Mouse (Mus musculus) adrenal gland, adult 8-10 months (tissue): Measurements from ENCODE around the gene Mrpl43. TPM values are rescaled to one million over a fixed set of nuclear protein-coding genes. Genes with fewer than 3 reads are reported as not detected.

Experiments used
- DNase-seq: peaks from one replicate; pipeline ENCODE4 v3.0.0; 2022
- total RNA-seq, 4 experiments: library from RNA; stranded (reverse); gene quantifications; 2 replicates each; pipeline ENCODE4 v1.2.4; 2022

Mrpl43 gene
- total RNA-seq, 4 experiments from 2014 or later = 44.2 to 57.9 (median 48.4) TPM

DNA sequence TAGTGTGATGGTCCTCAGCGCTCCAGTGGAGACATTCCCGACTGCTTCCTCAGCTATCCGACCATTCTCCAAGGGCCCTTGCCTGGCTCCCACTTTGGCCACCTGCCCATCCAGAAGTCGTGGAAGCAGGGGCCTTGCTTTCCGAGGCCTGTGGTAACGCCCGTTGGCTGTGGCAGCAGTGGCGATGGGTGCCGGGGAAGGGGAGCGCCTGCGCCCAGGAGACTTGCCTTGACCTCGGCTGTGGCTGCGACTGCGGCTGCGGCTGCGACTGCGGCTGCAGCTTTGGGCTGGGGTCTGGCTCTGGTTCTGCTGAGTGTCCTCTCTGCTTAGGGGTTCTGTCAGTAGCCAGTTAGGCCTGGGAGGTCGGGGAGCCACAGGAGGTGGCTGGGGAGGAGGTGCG is 22.5 kb upstream of the Mrpl43 start:
- no peak for DNase-seq

DNA sequence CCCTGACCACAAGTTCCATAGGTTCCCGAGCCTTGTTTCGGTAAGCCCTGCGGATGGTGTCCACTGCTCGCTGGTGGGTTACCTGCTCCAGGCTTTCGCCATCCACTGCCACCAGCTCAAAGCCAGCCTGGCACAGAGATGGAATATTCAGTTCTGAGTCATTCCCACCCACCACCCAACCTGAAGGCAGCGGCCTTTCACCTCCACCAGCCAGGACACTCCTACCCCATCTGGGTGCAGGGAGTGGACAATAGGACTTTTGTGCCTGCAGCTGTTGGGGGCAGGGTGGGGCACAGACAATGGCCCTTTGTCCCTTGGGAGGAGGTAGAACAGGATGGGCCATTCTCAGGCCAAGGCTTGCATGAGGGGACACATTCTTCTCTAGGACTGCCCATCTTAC is 21.6 kb upstream of the Mrpl43 start:
- DNase-seq = no peak

DNA sequence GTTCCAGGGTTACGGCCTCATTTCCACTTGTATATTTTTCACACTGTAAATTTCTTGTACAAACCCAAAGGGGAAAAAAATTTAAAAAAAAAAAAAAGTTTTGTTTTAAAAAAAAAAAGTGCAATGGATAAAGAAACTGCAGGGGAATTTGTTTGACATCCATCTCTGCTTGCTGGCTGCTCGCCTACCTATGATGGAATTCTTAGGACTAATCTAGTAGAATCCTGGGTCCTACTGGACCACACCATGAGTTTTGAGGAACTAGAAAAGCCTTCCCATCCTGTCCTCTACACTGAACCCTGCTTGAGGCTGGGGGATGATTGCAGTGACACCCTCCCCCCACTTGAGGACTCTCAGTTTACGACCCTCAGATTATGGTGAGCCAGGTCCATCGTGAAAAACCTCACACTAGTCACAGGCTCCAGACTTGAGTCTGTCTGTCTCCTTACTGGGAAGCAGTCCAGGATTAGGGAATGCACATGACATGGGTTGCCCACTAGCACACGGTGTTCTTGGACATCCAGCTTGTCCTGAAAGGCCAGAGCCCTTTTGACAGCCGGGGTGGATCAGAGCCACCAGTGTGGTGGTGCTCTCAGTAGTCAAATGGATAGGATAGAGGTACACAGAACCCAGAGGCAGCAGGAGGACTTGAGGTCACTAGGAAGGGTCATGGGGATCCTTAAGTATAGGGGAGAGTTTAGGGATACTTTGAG is 20.9 kb upstream of the Mrpl43 start:
- DNase-seq = no peak

DNA sequence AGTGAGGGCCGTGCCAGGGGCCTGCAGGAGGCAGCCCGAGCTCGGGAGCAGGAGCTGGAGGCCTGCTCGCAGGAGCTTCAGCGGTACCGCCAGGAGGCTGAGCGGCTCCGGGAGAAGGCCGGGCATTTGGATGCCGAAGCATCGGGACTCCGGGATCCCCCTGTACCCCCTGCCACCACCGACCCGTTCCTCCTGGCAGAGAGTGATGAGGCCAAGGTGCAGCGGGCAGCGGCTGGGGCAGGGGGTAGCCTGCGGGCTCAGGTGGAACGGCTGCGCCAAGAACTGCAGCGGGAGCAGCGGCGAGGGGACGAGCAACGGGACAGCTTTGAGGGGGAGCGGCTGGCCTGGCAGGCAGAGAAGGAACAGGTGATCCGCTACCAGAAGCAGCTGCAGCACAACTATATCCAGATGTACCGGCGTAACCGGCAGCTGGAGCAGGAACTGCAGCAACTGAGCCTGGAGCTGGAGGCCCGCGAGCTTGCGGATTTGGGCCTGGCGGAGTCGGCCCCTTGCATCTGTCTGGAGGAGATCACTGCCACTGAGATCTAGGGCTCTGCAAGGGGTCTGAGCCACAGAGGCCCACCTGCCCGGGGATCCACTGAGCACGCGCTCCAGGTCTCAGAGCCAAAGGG is 19.8 kb upstream of the Mrpl43 start:
- no peak for DNase-seq

DNA sequence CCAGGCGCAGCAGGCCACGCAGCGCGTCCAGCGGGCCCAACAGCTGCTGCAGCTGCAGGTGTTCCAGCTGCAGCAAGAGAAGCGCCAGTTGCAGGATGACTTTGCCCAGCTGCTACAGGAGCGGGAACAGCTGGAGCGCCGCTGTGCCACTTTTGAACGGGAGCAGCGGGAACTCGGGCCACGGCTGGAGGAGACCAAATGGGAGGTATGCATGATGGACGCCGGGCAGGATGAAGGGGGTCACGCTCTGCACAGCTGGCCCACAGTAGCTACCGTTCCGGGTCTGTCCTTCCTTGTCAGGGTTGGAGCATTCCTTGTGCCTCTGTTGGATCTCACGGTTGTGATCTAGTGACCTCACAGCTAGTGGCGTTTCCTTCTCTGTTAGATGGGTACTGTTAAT is 18.5 kb upstream of the Mrpl43 start:
- no peak for DNase-seq

DNA sequence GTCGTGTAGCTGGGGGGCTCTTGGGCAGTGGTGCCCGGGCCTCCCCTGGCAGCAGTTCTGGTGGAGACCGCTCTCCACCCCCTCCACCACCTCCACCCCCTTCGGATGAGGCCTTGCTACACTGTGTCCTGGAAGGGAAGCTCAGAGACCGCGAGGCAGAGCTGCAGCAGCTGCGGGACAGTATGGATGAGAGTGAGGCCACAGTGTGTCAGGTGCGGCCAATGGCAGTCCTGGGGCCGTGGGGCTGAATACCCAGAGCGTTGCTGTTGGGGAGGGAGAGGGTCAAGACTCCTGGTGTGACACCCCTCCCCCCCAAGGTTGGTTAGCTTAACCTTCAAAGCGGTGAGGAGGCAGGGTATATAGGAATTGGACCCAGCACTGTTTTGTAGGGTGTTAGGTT is 17.8 kb upstream of the Mrpl43 start:
- DNase-seq = no peak

DNA sequence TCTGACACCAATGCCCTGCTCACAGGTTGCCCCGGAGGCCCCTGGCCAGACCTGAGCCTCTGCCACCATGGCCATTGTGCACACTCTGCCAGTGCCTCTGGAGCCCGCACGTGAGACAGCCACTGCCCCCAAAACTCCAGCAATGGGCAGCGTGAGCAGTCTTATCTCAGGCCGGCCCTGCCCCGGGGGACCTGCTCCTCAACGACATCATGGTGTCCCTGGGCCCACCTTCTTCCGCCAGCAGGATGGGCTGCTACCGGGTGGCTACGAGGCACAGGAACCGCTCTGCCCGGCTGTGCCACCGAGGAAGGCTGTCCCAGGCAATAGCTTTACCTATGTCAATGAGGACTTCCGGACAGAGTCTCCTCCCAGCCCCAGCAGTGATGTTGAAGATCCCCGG is 15.1 kb upstream of the Mrpl43 start:
- no peak for DNase-seq

DNA sequence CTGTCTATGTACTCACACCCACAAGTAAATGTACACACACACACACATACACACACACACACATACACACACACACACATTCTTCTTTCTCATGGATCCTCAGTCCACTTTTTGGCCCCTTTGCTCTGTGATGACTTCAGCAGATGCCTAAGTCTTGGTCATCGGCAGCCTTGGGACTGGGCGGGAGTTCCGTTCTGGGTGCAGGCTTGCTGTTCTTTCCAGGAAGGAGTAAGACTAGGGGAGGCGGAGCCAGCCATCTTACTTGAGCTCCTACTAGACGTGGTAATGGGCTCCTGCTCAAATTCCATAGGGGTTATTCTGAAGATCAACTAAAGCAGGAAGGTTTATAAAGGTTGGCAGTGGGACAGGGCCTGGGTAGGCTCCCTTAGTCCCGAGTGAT is 14.1 kb upstream of the Mrpl43 start:
- peak; percentile 76 for DNase-seq

DNA sequence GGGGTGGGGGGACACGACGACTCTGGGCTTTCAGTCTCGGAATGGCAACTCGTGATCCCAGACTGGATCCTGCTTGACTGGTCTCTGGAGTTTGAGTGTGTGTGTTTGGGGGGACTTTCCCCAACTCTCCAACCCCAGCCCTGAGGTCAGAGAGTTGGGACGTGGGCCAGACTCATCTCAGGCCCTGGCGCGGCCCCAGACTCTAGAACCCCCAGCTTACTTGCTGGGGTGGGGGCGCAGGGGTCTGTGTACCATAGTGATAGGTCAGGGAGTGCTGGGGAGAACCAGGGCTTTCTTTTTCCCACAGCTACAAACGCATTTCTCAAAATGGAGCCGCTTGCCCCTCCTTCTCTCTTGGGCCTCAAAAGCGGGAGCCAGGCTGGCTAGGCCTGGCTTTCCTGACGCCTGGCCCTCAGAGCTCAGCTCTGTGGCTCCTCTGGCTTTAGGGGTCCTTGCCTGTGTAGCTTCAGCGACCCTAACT is 12.1 kb upstream of the Mrpl43 start:
- no peak for DNase-seq

DNA sequence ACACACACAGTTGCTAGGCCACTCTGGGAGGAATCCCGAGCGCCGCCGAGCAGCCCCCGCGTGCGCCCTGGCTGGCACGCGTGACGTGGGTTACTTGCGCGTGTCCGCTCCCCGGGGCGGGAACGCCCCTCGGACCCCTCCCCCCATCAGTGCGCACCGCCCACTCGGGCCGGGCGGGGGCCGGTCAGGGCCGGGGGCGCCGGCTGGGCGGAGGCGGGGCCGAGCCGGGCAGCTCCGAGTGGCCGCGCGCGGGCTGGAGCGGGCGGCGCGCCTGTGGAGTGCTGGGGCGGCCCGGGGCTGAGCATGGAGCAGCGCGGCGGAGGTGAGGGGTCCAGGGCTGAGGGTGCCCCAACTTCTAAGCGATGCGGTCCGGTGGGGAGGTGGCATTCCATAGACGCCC is 11.7 kb upstream of the Mrpl43 start:
- DNase-seq = peak; percentile 88

DNA sequence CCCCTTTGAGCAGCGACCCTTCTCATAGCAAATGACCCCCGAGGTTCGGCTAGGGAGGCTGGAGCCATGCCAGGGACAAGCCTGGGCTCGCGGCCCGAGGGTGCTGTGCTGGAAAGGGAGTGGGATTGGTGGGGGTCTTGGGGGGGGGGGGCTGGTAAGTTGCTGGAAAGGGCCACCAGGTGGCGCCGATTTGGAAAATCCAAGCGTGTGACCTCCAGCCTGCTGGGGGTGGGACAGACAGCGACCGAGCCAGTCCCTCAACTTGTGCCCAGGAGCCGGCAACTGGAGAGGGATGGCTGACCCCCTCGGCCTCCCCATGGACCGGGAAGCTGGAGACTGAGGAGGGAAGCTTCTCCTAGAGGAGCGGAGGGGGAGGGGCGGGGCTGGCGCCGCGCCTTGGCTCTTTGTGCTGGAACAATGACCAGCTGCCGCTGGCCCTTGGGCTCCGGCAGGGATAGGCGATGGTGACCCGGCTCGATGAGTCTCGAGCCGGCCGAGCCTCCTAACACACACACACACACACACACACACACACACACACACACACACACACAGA is 11.1 kb upstream of the Mrpl43 start:
- DNase-seq = peak; percentile 82

DNA sequence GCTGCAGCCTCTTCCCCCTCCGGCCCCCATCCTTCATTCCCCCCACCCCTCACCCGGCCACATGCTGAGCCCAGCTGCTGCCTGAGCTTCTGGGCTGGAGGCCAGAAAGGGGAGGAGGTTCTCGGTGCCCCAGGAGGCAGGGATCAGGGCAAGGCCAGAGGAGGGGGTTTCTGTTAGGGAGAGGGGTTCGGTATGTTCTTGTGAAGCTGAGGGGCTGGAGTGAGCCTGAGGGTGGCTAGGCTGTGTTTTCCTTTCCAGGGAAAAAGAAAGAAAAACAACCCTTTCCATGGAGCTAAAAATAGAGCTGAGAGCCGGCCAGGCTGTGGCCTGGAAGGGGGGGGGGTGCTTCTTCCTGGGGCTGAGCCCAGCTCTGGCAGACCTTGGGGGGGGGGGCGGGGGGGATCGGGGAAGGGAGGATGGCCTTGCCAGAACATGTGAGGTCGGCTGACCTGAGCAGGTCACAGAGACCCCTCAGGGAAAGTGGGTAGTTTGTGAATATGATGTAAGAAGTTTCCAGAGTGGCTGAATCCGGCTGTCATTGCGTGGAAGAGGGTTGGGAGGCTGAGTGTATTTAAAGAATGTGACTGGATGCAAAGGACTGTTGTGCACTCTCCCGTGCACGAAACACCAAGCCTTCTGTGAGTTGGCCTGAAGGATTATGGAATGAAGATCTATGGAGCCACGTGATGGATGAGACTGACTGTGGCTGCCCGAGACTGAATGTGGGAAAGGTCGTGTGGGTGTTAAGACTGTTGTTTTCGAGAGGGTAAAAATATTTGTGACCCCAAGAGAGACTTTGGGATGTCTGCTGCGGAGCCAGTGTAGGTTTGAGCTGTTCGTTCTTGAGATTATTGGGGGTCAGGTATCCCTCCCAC is 10.3 kb upstream of the Mrpl43 start:
- DNase-seq = peak; percentile 80

DNA sequence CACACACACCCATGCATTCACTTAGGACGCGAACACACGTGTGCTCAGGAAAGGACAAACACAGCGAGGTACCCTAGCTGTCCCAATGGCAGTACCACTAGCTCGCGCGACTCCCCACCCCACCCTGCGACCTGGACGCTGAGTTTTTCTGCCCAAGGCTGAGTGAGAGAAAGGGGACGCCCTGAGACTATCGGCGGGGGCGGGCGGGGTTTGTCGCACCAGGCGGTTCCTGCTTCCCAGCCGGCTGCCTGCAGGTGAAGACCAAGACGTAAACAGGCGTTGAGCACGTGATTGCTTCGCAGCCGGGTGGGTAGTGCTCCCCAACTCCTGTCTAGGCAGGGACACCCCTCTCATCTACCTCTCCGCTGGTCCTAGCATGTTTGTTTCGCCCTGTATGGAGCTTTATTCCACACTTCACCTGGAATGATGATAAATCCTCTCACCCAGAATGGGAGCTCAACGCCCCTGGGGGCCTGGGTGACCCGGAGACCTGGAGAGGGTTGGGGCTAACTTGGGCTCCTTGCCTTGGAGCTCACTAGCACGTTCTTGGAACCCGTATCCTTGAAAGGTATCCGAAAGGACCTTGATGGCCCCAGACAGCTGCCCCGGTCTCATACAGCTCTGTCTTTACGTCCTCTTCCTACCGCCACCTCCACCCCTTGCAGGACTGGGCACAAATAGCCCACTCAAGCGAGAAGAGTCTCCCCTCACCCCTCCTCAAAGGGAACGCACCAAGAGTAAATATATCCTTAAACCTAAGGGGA is 9.5 kb upstream of the Mrpl43 start:
- peak; percentile 67 for DNase-seq

DNA sequence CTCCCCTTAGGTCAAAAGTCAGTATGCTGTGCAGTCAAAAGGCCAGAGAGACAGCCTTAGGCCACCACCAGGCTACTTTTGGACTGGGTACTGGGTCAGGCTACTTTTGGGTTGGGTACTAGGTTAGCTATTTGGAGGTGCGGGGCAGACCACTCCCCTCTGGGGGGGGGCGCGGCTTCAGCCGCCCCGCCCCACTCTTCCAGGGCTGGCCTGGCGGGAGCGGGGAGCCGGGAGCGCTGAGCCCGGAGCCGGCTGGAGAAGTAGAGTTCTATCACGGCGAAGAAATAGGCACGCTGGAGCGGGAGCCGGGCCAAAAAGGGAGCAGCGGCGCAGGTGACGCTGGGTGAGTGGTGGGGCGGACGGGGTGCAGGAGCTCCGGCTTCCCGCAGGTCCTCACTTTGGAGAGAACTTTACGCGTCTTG is 8.8 kb upstream of the Mrpl43 start:
- peak; percentile 70 for DNase-seq

DNA sequence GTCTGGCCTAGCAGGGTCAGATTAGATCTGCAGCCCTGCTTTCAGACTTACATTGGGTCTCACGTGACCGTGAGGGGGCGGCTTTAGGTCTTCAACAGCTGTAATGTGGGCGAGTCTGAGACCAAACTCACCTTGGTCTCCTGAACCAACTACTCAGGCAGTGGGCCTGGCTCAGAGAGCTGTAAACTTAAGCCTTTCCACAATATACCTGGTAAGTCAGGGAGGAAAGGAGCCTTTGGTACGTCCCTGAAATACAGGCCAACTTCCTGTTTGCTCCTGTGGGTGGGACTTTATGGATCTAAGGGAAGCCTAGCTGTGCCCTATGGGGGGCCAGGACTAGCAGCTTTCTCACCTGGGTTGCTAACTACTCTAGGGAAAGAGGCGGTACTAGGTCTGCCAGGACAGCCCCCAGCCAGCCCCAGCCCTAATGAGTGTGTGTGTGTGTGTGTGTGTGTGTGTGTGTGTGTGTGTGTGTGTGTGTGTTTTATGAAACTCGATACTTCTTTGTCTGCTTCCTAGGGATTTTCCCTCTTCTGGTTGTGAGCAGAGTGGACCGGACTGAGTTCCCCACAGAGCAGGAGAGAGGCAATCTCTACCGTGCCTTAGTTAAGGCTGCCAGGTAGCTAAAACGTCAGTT is 8.2 kb upstream of the Mrpl43 start, which contains the start of gene Lzts2:
TSS of gene Lzts2 (plus strand) at position 80 of the 637 bp plus-strand sequence.
- DNase-seq = no peak

DNA sequence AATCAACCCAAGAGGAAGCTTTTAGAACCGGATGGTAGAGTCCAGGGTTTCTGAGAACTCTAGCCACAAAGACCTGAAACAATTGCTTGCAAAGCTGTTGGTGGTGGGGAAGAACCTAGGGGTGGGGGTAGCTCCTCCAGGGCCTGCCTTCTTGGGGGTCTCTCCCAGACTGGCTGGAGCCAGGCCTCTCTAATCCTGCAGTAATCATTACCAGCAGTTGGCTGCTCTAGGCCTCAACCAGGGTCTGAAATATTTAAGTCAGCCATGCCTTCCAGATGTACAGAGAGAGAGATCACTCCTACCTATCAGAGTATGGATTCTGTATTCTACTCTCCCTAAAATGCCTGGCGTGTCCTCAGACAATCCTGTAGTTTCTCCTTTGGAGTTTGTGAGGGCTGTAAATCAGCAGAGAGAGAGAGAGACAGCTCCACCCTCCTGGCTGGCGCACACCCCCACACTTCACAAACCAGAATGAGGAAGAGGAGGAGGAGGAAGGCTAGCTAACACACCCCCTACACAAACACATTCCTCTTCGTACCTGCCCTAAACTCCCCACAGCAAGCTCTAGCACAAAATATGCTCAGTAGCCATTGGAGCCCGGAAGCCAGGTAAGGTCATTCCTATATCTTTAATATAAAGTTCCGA is 7.5 kb upstream of the Mrpl43 start:
- no peak for DNase-seq

DNA sequence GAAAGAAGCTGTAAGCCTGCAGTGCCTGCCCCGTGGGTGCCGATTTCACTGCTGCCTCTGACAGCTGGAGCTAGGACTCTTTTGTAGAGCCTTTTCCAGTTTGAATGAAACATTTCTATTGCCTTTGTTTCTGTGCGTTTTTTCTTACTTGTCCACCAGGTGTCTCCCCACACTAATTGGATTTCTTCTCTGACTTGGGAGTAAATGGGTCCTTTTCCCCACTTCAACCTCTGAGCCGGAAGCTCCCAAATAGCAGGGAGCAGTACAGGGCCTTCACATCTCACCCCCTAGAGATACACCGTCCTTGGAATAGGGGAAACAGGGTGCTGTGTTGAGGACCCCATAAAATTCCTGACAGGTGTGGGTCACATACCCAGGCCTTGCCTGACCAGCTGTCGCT is 6.4 kb upstream of the Mrpl43 start:
- no peak for DNase-seq

DNA sequence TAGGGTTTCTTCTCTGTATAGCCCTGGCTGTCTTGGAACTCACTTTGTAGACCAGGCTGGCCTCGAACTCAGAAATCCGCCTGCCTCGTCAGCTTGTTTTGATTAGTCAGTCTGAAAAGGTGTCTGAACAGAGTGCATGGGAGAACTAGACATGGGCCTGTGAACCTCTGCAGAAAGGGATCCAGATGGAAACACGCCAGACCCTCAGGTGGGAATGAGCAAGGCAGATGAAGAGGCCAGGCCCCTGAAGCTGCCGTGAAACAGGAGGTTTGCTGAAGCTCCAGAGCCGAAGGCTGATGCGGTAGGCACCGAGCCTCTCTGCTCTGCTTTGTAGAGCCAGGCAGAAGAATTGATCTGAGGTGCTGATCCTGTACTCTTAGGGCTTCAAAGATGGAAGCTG is 6.0 kb upstream of the Mrpl43 start:
- no peak for DNase-seq

DNA sequence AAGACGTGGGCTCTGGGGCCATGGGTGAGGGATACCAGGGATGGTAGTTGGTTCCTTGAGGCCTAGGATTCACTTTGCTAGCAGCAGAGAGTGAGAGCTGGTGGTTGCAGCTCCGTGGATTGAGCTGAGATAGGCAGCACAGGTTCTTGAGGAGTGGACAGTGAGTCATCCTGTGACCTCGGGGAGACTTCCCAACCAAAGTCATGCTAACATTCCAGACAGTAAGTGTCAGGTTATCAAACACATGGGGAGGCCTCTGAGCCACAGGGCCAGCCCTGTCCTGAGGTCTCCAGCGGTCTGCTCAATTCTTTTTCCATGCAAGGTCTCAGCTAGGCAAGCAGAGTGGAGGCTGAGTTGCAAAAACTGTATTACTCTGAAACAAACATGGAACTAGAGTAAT is 4.4 kb upstream of the Mrpl43 start:
- peak; percentile 70 for DNase-seq

DNA sequence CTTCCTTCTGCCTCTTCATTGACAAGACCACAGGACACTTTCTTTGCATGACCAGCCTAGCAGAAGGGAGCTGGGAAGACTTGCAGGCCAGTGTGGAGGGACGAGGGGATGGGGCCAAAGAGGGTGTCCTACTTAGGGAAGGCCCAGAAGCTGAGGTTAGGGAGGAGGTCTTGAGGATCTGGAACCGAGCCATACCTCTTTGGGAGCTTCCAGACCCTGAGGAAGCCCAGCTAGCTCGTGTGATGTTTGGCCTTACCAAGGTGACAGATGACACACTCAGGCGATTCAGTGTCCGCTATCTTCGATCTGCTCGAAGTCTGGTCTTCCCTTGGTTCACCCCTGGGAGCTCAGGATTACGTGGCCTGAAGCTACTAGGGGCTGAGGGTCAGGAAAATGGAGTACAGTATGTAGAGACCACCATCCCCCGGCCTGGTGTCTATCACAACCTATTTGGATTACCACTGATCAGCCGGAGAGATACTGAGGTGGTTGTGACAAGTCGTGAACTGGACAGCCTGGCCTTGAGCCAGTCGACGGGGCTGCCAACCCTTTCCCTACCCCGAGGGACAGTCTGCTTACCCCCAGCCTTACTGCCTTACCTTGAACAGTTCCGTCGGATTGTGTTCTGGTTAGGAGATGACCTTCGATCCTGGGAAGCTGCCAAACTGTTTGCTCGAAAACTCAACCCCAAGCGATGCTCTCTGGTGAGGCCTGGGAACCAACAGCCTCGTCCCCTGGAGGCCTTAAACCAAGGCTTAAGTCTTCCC is 1.4 kb upstream of the Mrpl43 start:
- DNase-seq = peak; percentile 71
